Mouse (Mus musculus) neutrophil, adult 59 days (primary cell): Measurements from ENCODE around the gene Zfp36l1. TPM values are rescaled to one million over a fixed set of nuclear protein-coding genes. Genes with fewer than 3 reads are reported as not detected.

ENCODE experiments used
- total RNA-seq, 2 experiments: library from RNA; stranded (reverse); gene quantifications; 1 replicate in 1 of 2; 2 replicates in 1 of 2; pipeline ENCODE4 v1.2.4; 2023

Zfp36l1 gene
- 10 to 100 TPM; 29.0 to 30.3 TPM for total RNA-seq

GRCm38 (mm10) chr12:80112852-80113551, at the start of gene Zfp36l1:
Gene Zfp36l1 (minus strand): TSS chr12:80113013.

Other genes with a start within 250 kb of the Zfp36l1 start
- gene Actn1, start 147.4 kb upstream of the Zfp36l1 start, total RNA-seq, result 100 to 1,000 TPM; 419 to 476 TPM